ENCODE assay signal across 8 mouse cellular contexts in genomic region chr10:29146858-29147640, GRCm38 (mm10). TPM values are rescaled to one million over a fixed set of nuclear protein-coding genes. Genes with fewer than 3 reads are reported as not detected.
A peak's percentile ranks its signal among the peaks of the same experiment; 100 is the strongest.
DNase-seq lines count a peak whose midpoint lies in the region; ATAC-seq lines count a peak whose summit lies in the region.

No protein-coding gene starts in this region.

- H3K36me3 ChIP-seq in intestine, embryonic 15.5 days = no peaks in the 10 kb centered on the region

- H3K9ac ChIP-seq in intestine, embryonic 15.5 days = 0 out of 2 replicates have a peak overlapping the region, but pooled peaks have one; percentile 13

- H3K27me3 ChIP-seq in intestine, embryonic 15.5 days (replicated peaks) = peaks cover 35% of the 10 kb centered on the region

- peak overlapping the region; percentile 96 for H3K4me2 ChIP-seq in intestine, embryonic 15.5 days (replicated peaks)

- DNase-seq in adrenal gland, postnatal 36 days = peak; percentile 86
- peak; percentile 87 for DNase-seq in embryo, embryonic 10.5 days (ENCODE audit: low spot score)
- DNase-seq in gastrocnemius, postnatal 25 days = peak; percentile 62
- DNase-seq in left cerebral cortex, postnatal 10 days (ENCODE audit: extremely low spot score in 1 of 2, low spot score in 2 of 2) = peak; percentile 60 to 83
- peak; percentile 86 for DNase-seq in right cerebral cortex, postnatal 25 days
- DNase-seq in T-cell, adult 2 months (ENCODE audit: low spot score) = no peak

- H3K9me3 ChIP-seq in intestine, embryonic 15.5 days = no peaks in the 10 kb centered on the region

- peaks cover 6% of the 10 kb centered on the region; the same call in 1 of the 2 replicates for H3K4me1 ChIP-seq in intestine, embryonic 15.5 days (replicated peaks)

- intact Hi-C loops in left cerebral cortex, postnatal 10 days (cut with DNase I) = loop anchor here (5.0 kb wide), 2 partner anchors 60 to 165 kb away; partner anchors contain the start of gene Echdc1

- H3K27ac ChIP-seq in intestine, embryonic 15.5 days = 0 out of 2 replicates have a peak overlapping the region, but pooled peaks have one; percentile 13

- ATAC-seq in intestine, embryonic 15.5 days = peak; percentile 96
- ATAC-seq in megakaryocyte progenitor cell, adult 5-6 weeks (replicated peaks; ENCODE audit: poor library complexity) = peak; percentile 98

- peak overlapping the region; percentile 53 for H3K4me3 ChIP-seq in intestine, embryonic 15.5 days (replicated peaks)

- 1% methylated on average over 64 of the region's 65 CpGs for WGBS in intestine, embryonic 15.5 days

RNA-seq across cellular contexts. Expression of gene Soga3, which starts 3.4 kb away (rescaled TPM):
- 1 to 10 TPM; 4.6 to 8.2 TPM for total RNA-seq in adrenal gland, postnatal 36 days (2021)
- under 1 TPM in 1 of 2 experiments, not detected in 1; 0.29 TPM for total RNA-seq in gastrocnemius, postnatal 25 days (2021)
- polyA plus RNA-seq in intestine, embryonic 15.5 days (2015; fragmentation: Nextera tagmentation; extraction: Ambion mirVana) = 3.2 and 3.6 TPM in 2 replicates
- total RNA-seq in left cerebral cortex, postnatal 10 days (2021) = 100 to 1,000 TPM; 154 to 179 TPM
- total RNA-seq in megakaryocyte progenitor cell, adult 5-6 weeks (2015) = not detected in 2 replicates
- total RNA-seq in megakaryocyte progenitor cell, adult 5-6 weeks (2017) = not detected in 2 replicates

RNA-seq across cellular contexts. Expression of gene Gm49353, which starts 51.7 kb away (rescaled TPM):
- 1 to 10 TPM; 1.1 to 1.3 TPM for total RNA-seq in adrenal gland, postnatal 36 days (2021)
- under 1 TPM in 1 of 2 experiments, not detected in 1; 0.75 TPM for total RNA-seq in gastrocnemius, postnatal 25 days (2021)
- polyA plus RNA-seq in intestine, embryonic 15.5 days (2015; fragmentation: Nextera tagmentation; extraction: Ambion mirVana) = 0.81 TPM in 1 of 2 replicates, not detected in the other
- total RNA-seq in left cerebral cortex, postnatal 10 days (2021) = 10 to 100 TPM; 27.1 to 29.6 TPM
- total RNA-seq in megakaryocyte progenitor cell, adult 5-6 weeks (2015) = not detected in 2 replicates
- total RNA-seq in megakaryocyte progenitor cell, adult 5-6 weeks (2017) = not detected in 2 replicates

Comparison
In these comparisons a context has a peak if more than half of its experiments do, and no peak if none do; other contexts are left out.
1. RNA of gene Soga3, which starts 3.4 kb away (total RNA-seq): 154 to 179 TPM in left cerebral cortex, postnatal 10 days; 4.6 to 8.2 TPM in adrenal gland, postnatal 36 days, 0.29 TPM in gastrocnemius, postnatal 25 days and not detected in megakaryocyte progenitor cell, adult 5-6 weeks; every median in the first group is over 10 times any median in the second.
2. RNA of gene Gm49353, which starts 51.7 kb away (total RNA-seq): 27.1 to 29.6 TPM in left cerebral cortex, postnatal 10 days; 1.1 to 1.3 TPM in adrenal gland, postnatal 36 days, 0.75 TPM in gastrocnemius, postnatal 25 days and not detected in megakaryocyte progenitor cell, adult 5-6 weeks; every median in the first group is over 10 times any median in the second.